Mouse (Mus musculus): ENCODE data around the gene Myf6. TPM values are rescaled to one million over a fixed set of nuclear protein-coding genes. Genes with fewer than 3 reads are reported as not detected.

Gene Myf6
- not detected for polyA plus RNA-seq (2012; fragmentation: generic; extraction: Trizol)

DNA sequence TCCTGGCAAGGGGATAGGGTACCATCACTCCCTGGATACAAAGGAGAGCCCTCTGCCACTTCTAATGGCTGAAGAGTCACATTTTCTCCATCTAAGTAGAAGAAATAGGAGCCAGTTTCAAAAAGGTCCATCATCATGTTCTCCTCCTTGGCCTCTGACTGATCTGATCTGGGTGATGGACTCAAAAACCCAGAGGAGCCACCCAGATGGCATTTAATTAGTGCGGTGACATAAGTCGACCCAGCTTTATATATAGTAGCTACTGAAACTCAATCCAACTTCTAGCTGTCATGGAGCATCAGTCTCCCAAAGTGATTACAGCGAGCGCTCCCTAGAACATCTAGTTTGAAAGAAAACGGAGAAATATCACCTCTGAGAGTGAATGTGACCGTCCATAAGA, at the start of gene Myf6:
Myf6 (minus strand) TSS at position 170 of the 400 bp plus-strand sequence.

DNA sequence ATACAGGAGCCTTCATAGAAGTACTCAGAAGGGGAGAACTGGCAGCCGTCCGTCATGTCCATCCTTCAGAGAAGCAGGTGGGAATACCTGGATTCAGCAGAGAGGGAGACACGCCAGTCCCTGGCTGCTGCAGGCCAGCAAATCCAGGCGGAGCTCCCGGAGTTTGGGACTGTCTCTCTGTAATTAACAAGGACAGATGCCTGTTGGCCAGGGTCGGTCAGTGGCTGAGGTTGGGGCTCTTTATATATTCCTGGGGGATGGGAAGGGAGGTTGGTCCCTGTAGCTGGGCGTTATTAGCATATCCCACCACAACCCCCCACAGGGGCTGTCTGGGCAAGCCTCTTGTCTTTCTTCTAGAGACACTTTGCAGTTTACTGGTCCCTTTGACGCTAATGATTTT, 8.7 kb downstream of the Myf6 start, which contains the start of gene Myf5:
Myf5 (minus strand) TSS at position 265 of the 400 bp plus-strand sequence.

Other genes starting within 250 kb of the Myf6 start
- not detected for gene Lin7a, start 223.1 kb downstream of the Myf6 start, polyA plus RNA-seq (2012; fragmentation: generic; extraction: Trizol)
- not detected for gene Myf5, start 8.6 kb downstream of the Myf6 start, polyA plus RNA-seq (2012; fragmentation: generic; extraction: Trizol)
- gene Ptprq, start 225.3 kb upstream of the Myf6 start, polyA plus RNA-seq (2012; fragmentation: generic; extraction: Trizol): under 1 TPM in 1 of 2 experiments, not detected in 1; 0.67 TPM